Mouse (Mus musculus) heart, embryonic 15.5 days (tissue): ENCODE data around the gene H2-DMb2. TPM values are rescaled to one million over a fixed set of nuclear protein-coding genes. Genes with fewer than 3 reads are reported as not detected.
A peak's percentile ranks its signal among the peaks of the same experiment; 100 is the strongest.

Experiments
- ATAC-seq: fragments of 200-750 bp; cut with Nextera tagmentation; replicated peaks from 2 replicates; pipeline ENCODE4 v1.8.0; 2017; ENCODE audit warnings: low read depth, moderate TSS enrichment; ENCODE audit not compliant: insufficient number of reproducible peaks, insufficient read depth, low FRiP score
- H3K27ac ChIP-seq: fragments of 300-500 bp; sonication (generic); 2 replicates; pipeline ENCODE4 v1.5.1; 2015; ENCODE audit warnings: mild to moderate bottlenecking, inconsistent platforms
- H3K27me3 ChIP-seq: fragments of 300-500 bp; sonication (generic); 2 replicates; pipeline ENCODE4 v1.6.1; 2015; ENCODE audit warnings: inconsistent platforms
- H3K36me3 ChIP-seq: fragments of 300-500 bp; sonication (generic); 2 replicates; pipeline ENCODE4 v1.6.1; 2015; ENCODE audit warnings: mild to moderate bottlenecking, inconsistent platforms
- H3K4me1 ChIP-seq: fragments of 300-500 bp; sonication (generic); replicated peaks from 2 replicates; pipeline ENCODE4 v1.6.1; 2015; ENCODE audit warnings: inconsistent platforms
- H3K4me2 ChIP-seq: fragments of 300-500 bp; sonication (generic); 2 replicates; pipeline ENCODE4 v1.6.1; 2015; ENCODE audit warnings: inconsistent platforms, mild to moderate bottlenecking, moderate library complexity
- H3K4me3 ChIP-seq: fragments of 300-500 bp; sonication (generic); 2 replicates; pipeline ENCODE4 v1.5.1; 2015; ENCODE audit warnings: mild to moderate bottlenecking, inconsistent platforms
- H3K9ac ChIP-seq: fragments of 300-500 bp; sonication (generic); 2 replicates; pipeline ENCODE4 v1.6.1; 2015; ENCODE audit warnings: mild to moderate bottlenecking, inconsistent platforms
- H3K9me3 ChIP-seq: fragments of 300-500 bp; sonication (generic); replicated peaks from 2 replicates; pipeline ENCODE4 v1.6.1; 2016; ENCODE audit warnings: inconsistent platforms
- WGBS: fragments of 180-500 bp; shearing (Covaris S2); methylation state at CpG from one replicate; pipeline ENCODE4 v1.1.7; 2015; ENCODE audit warnings: mixed read lengths; 5-methylcytosine and 5-hydroxymethylcytosine counted together
- polyA plus RNA-seq: library from polyadenylated mRNA; unstranded; fragments of >200 nt; fragmentation: Nextera tagmentation; extraction: Ambion mirVana; gene quantifications from 2 replicates; pipeline ENCODE4 v1.2.1, GENCODE M21; 2015

H2-DMb2 gene
- polyA plus RNA-seq, 1 experiment from 2014 or later = 0.69 TPM

DNA sequence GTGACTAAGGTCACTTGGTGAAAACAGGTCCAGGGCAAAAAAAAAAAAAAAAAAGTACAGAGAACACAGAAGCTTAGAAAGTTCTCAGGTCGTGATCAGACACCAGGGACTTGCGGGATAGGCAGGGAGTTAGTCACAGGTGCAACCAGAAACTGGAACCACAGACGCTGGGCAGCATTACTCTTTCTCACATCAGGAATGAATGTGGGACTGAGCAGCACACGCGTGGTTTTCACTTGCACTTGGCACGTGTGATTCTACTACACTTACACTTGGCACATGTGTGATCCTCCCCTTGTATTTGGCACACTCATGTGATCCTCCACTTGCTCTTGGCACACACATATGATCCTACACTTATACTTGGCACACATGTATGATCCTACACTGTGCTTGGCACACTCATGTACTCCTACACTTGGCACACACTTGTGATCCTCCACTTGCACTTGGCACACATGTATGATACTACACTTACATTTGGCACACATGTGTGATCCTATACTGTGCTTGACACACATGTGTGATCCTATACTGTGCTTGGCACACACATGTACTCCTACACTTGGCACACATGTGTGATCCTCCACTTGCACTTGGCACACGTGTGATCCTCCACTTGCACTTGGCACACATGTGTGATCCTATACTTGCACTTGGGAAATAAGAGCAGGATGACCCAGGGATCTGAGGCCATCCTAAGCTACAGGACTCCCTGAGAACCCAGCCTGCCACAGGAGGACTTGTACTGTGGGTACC lies 35.8 kb upstream of the H2-DMb2 start:
- Histone ChIP-seq H3K4me2 (no peak overlapping the region), H3K9me3 (no peaks in the 10 kb centered on the region), H3K9ac (no peak overlapping the region), H3K27ac (no peak overlapping the region), H3K4me3 (no peak overlapping the region), H3K4me1 (peaks cover 5% of the 10 kb centered on the region; the same call in 1 of the 2 replicates), H3K27me3 (no peaks in the 10 kb centered on the region), H3K36me3 (peaks cover 22% of the 10 kb centered on the region)
- WGBS = 78% methylated on average over 7 of the region's 7 CpGs
- ATAC-seq = no peak

DNA sequence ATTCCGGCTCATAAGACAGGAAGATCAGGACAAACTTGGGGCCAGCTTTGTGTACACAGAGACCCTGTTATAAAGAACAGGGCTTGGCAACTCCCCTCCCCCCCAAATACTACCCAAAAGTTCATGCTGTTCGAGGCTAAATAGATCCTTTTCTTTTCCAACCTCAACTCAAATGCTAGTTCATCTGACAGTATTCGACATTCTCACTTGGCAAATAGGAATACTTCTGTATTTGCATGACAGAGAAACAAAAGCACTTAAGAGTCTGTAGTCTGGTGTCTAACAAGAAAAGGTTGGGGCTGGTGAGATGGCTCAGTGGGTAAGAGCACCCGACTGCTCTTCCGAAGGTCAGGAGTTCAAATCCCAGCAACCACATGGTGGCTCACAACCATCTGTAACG lies 34.6 kb upstream of the H2-DMb2 start:
- Histone ChIP-seq H3K4me2 (no peak overlapping the region), H3K27me3 (no peaks in the 10 kb centered on the region), H3K27ac (no peak overlapping the region), H3K4me3 (no peak overlapping the region), H3K4me1 (peaks cover 5% of the 10 kb centered on the region; the same call in 1 of the 2 replicates), H3K9ac (no peak overlapping the region), H3K36me3 (peaks cover 34% of the 10 kb centered on the region), H3K9me3 (no peaks in the 10 kb centered on the region)
- no peak for ATAC-seq
- WGBS = 86% methylated on average over 5 of the region's 6 CpGs

DNA sequence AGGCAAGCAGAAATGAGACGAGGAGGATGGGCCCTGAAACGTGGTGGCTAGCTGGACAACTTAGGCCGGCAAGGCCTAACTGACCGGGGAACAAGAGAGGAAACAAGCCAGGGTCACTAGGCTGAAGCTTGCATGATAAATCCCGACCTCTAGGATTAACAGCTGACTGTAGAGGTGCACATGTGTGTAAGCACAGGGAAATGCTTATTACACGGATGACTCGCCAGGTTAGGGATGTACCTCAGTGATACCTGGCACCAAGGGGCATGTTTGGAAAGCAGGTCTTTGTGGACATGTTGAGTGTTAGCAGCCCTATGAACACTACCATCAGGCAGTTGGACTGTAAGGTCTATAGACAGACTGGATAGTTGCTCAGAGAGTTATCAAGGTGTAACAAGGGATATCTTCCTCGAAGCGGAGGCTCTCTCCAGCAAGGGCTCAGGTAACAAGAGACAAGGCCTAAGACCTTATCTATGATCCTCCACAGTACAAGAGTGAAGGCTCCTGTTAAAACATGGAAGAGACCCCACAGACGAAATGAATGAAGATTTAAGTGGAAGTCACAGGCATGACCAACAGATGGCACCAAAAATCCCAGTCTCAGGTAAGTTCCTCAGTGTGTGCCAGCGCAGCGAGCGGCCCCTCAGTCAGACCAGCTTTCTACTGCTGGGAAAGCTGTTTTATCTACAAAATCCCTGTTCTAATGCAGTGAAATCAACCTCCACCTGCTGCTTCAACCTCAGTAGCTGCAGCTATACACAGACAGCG lies 33.9 kb upstream of the H2-DMb2 start:
- H3K9ac ChIP-seq = no peak overlapping the region
- 0 out of 2 replicates have a peak overlapping the region, but pooled peaks have one; percentile 43 for H3K27ac ChIP-seq
- no peak overlapping the region for H3K4me3 ChIP-seq
- H3K27me3 ChIP-seq = no peaks in the 10 kb centered on the region
- H3K9me3 ChIP-seq = no peaks in the 10 kb centered on the region
- H3K4me1 ChIP-seq = peaks cover 6% of the 10 kb centered on the region; the same call in 1 of the 2 replicates
- H3K36me3 ChIP-seq = peaks cover 41% of the 10 kb centered on the region
- 73% methylated on average over 14 of the region's 14 CpGs for WGBS
- H3K4me2 ChIP-seq = no peak overlapping the region
- ATAC-seq = no peak

DNA sequence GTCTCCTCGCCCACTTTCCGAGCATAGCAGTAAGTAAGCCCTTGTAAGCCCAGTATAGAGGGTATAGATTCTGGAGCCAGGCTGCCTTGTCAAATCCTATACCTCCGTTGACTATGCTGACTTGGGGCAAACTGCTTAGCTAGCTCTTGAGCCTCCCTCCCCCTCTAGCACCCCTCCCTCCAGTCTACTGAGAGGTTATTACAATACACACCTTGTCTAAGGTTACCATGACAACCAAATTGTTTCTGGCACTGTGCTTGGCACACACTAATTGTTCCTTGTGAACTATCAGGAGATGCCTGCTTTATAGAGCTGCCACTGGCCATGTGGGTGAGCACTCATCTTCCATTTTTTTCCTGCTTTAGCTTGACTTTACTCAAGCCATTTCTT lies 33.3 kb upstream of the H2-DMb2 start:
- Histone ChIP-seq H3K27me3 (no peaks in the 10 kb centered on the region), H3K9ac (no peak overlapping the region), H3K4me1 (peaks cover 10% of the 10 kb centered on the region), H3K36me3 (peaks cover 47% of the 10 kb centered on the region), H3K27ac (0 out of 2 replicates have a peak overlapping the region, but pooled peaks have one; percentile 43), H3K4me2 (no peak overlapping the region), H3K4me3 (no peak overlapping the region), H3K9me3 (no peaks in the 10 kb centered on the region)
- no peak; the same call in 1 of the 2 replicates for ATAC-seq
- 60% methylated on average over 3 of the region's 3 CpGs for WGBS

DNA sequence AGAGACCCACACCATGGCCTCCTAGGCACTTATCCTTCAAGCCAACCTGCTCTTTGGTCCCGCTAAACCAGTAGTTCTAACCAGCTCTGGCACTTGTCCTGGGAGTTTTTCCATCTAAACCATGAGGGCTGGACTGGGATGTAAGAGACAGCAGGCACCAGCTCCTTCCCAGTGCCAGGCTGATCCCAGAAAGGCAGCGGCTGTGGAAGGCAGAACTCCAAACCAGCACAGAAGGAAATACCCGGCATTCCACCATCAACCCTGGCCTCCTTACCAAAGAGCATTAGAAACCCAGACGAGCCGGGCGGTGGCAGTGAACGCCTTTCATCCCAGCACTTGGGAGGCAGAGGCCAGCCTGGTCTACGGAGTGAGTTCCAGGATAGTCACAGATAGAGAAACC lies 32.8 kb upstream of the H2-DMb2 start:
- ATAC-seq = no peak
- no peaks in the 10 kb centered on the region for H3K27me3 ChIP-seq
- 49% methylated on average over 8 of the region's 8 CpGs for WGBS
- peaks cover 52% of the 10 kb centered on the region for H3K36me3 ChIP-seq
- 0 out of 2 replicates have a peak overlapping the region, but pooled peaks have one; percentile 25 for H3K27ac ChIP-seq
- H3K9me3 ChIP-seq = no peaks in the 10 kb centered on the region
- H3K4me1 ChIP-seq = peaks cover 15% of the 10 kb centered on the region
- no peak overlapping the region for H3K9ac ChIP-seq
- no peak overlapping the region for H3K4me3 ChIP-seq
- no peak overlapping the region for H3K4me2 ChIP-seq

DNA sequence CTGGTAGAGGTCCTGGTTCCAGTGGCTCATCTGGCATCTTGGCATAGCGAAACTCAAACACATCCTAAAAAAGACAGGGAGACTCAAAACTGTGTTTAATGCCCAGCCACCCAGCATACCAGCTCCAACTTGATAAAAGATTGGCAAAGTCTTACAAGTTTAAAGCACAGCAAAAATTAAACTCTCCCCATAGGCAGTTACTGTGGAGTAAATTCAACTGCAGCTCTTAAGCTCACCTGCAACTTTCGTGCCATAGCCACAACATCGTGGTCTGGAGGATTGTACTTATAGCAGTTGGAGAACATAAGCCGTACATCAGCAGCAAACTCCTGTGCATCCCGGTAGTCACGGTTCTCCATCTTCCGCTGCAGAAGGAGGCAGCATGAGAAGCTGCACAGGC lies 29.0 kb upstream of the H2-DMb2 start:
- no peak overlapping the region for H3K27ac ChIP-seq
- no peak overlapping the region for H3K4me2 ChIP-seq
- peaks cover 33% of the 10 kb centered on the region for H3K4me1 ChIP-seq
- H3K36me3 ChIP-seq = peaks cover 72% of the 10 kb centered on the region
- ATAC-seq = no peak
- 90% methylated on average over 7 of the region's 7 CpGs for WGBS
- no peaks in the 10 kb centered on the region for H3K27me3 ChIP-seq
- H3K9me3 ChIP-seq = no peaks in the 10 kb centered on the region
- H3K4me3 ChIP-seq = no peak overlapping the region
- H3K9ac ChIP-seq = no peak overlapping the region

DNA sequence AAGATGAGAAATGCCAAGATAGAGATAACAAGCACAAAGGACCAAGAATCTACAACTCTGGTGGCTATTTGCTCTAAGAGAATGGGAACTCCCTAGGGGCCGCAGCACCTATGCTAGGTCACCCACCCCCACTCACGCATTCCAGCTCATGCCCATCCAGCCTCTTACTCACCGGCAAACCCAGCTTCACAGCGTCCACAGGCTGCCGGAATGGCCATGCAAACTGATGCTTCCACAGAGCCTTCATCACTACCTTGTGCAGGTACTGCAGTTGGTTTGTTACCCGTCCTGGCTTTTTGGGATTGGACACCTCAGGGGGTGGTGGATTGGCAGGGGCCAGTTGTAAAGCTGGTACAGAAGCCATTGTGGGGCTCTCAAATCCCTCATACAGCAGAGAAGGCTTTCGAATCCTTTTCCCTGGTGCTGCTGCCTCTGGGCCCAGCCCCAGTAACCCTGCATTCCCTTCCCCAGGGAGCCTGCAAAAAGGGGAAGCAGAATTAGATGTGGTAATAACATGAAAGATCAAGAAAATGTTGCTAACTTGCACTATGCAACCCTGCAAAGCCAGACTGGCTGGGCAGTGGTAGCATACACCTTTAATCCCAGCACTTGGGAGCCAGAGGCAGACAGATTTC lies 26.3 kb upstream of the H2-DMb2 start:
- H3K27ac ChIP-seq = no peak overlapping the region

DNA sequence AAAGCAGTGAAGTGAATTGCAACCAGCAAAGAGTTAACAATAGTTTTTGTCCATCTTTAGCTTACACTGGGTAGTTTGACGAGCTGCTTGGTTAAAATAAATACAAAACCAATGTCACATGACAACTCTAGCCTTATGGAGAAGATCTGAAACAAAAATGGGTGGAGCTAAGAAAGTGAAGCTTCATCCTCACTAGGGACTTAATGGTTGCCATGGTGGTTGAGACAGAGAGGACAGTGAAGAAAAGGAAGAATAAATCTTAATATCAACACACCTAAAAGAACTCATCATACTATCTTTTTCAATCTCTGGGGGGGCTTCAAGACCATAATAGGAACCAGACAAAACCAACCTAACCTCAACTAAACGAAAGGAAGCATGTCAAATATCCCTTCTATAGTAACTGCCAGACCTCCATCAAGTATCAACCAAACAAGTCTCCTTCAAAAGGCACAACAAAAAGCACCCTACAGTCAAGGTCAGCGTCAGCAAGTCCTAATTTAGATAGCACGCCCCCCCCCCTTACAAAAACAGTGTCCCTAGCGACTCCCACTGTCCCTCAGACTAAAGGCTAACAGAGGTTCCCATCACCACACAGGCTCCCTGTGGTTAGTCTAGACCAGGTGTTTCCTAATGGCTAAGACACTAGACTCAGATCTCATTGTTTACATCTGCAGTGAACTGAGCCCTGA lies 25.5 kb upstream of the H2-DMb2 start:
- Histone ChIP-seq H3K4me3 (peak overlapping the region; percentile 82), H3K9me3 (no peaks in the 10 kb centered on the region), H3K4me2 (peak overlapping the region; percentile 86), H3K27me3 (no peaks in the 10 kb centered on the region), H3K36me3 (peaks cover 47% of the 10 kb centered on the region), H3K9ac (peak overlapping the region; percentile 84), H3K27ac (peak overlapping the region; percentile 72; the same call in 1 of the 2 replicates), H3K4me1 (peaks cover 28% of the 10 kb centered on the region)
- no peak for ATAC-seq
- WGBS = under 1% methylated on average over 5 of the region's 5 CpGs

More for the DNA sequence above, 26.3 kb upstream of the H2-DMb2 start:
- H3K9ac ChIP-seq = peak overlapping the region; percentile 84
- H3K4me1 ChIP-seq = peaks cover 28% of the 10 kb centered on the region
- H3K4me2 ChIP-seq = peak overlapping the region; percentile 86
- peak overlapping the region; percentile 82 for H3K4me3 ChIP-seq
- ATAC-seq = no peak
- WGBS = 28% methylated on average over 7 of the region's 7 CpGs
- H3K36me3 ChIP-seq = peaks cover 55% of the 10 kb centered on the region
- H3K9me3 ChIP-seq = no peaks in the 10 kb centered on the region
- no peaks in the 10 kb centered on the region for H3K27me3 ChIP-seq

DNA sequence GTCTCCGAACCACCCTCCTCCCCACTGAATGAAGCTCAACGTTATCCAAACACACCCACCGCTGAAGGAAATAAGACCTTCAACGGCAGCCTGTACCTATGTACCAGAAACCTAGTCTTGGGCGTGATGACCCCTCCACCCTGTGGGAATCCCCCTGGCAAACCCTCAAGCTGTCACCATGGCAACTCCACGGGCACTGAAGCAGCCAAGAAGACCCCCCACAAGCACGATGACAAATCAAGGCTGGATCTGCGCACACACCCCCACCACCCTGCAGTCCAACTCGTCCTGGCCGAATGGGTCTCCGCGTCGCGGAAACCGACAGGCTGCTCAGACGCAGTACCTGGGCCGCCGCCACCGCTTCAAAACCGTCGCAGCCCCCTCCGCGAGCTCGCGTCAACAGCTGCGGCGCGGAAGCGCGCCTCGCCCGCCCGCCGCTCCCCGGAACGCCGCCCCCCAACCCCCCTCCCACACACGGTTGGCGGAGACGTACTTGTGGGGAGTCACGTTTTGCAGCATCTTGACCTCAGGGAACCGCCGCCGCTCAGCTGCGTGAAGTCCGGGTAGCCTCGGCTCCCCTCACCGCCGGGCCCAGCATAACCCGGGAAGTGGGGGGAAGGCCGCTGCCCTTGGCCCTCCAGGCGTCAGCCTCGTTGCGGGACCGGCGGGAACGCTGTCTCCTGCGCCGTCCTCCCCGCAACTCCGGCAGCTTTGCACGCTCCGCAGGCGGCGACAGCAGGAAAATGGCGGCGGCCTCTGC lies 24.8 kb upstream of the H2-DMb2 start:
- H3K4me1 ChIP-seq = peaks cover 29% of the 10 kb centered on the region
- peak overlapping the region; percentile 86 for H3K4me2 ChIP-seq
- peak overlapping the region; percentile 82 for H3K4me3 ChIP-seq
- ATAC-seq = no peak
- H3K27ac ChIP-seq = peak overlapping the region; percentile 72
- peaks cover 40% of the 10 kb centered on the region for H3K36me3 ChIP-seq
- no peaks in the 10 kb centered on the region for H3K9me3 ChIP-seq
- WGBS = under 1% methylated on average over 67 of the region's 67 CpGs
- peak overlapping the region; percentile 84 for H3K9ac ChIP-seq
- no peaks in the 10 kb centered on the region for H3K27me3 ChIP-seq

DNA sequence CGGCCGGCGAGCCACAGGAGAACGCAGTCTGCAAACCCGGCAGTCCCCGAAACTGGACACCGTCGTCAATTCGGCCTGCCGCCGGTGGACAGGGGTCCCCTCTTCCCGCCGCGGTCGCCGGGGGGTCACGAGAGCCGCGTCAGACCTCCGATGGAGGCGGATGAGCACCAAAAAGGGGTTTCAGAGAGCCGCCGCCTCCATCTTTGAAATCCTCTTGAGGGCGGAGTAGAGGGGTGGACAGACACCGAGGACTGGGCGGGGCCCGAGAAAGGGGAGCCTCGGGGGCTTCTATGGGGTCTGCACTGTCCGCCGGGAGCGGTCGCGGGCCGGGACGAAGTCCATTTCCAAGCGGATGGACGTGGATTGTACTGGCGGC lies 24.2 kb upstream of the H2-DMb2 start:
- Histone ChIP-seq H3K4me2 (peak overlapping the region; percentile 86), H3K9ac (peak overlapping the region; percentile 84), H3K27me3 (no peaks in the 10 kb centered on the region), H3K36me3 (peaks cover 34% of the 10 kb centered on the region), H3K4me1 (peaks cover 34% of the 10 kb centered on the region), H3K9me3 (no peaks in the 10 kb centered on the region), H3K4me3 (peak overlapping the region; percentile 82), H3K27ac (peak overlapping the region; percentile 72)
- no peak for ATAC-seq
- under 1% methylated on average over 38 of the region's 38 CpGs for WGBS
